Mouse (Mus musculus): ENCODE data around the gene Ehd2.

GRCm38 (mm10) chr7:15906602-15907001 lies 60.8 kb downstream of the Ehd2 start:
- TF ChIP-seq CTCF (IDR thresholded peaks at IDR 0.05; ENCODE audit: low read depth, low read length) (no peak), POLR2A (IDR thresholded peaks at IDR 0.05; ENCODE audit: borderline replicate concordance, low read depth, low read length) (no peak)

Data from bone marrow macrophage, adult 2 months (primary cell).